Mouse (Mus musculus): ENCODE measurements around the gene Smarca2. TPM values are rescaled to one million over a fixed set of nuclear protein-coding genes. Genes with fewer than 3 reads are reported as not detected.

The Smarca2 gene
- 75.4 and 81.9 TPM in 2 replicates for polyA plus RNA-seq (2015; fragmentation: Nextera tagmentation; extraction: Ambion mirVana)

DNA sequence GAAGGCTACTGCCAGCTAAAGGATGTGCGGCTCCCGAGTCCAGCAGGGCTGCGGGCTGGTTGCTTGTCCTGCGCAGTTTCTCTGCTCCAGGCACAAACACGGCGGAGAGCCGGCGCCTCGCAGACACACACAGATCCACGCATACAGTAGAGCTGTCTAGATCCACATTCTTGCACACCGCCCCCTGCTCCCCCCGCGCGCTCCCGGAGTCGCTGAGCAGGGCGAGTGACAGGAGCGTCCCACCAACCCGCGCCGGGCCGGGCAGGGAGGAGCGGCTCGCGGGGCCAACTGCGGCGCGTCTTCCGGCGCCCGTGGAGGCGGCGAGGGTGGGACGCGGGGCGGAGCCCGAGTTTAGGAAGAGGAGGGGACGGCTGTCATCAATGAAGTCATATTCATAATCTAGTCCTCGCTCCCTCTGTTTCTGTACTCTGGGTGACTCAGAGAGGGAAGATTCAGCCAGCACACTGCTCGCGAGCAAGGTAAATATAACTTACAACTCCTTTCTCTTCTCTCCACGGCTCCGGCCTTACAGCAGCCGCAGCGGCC, at the start of gene Smarca2:
Smarca2 (plus strand) TSS at position 296 of the 546 bp plus-strand sequence.
- Histone ChIP-seq H3K9ac (peak within 1 kb of the TSS; percentile 64), H3K4me1 (peaks cover 15% of the 10 kb centered on the region), H3K4me3 (replicated peaks) (peak within 1 kb of the TSS; percentile 79), H3K4me2 (replicated peaks) (peak within 1 kb of the TSS; percentile 93), H3K36me3 (no peaks in the 10 kb centered on the region), H3K27me3 (no peaks in the 10 kb centered on the region; the same call in 1 of the 2 replicates), H3K9me3 (replicated peaks) (no peaks in the 10 kb centered on the region), H3K27ac (replicated peaks) (peak within 1 kb of the TSS; percentile 100)
- peak; percentile 95 for ATAC-seq (ENCODE audit: insufficient number of reproducible peaks, low FRiP score, low TSS enrichment, low read depth)
- WGBS = under 1% methylated on average over 45 of the region's 45 CpGs

- Histone ChIP-seq H3K27me3 (no peaks in the 10 kb centered on the region), H3K4me2 (replicated peaks) (no peak overlapping the region), H3K9ac (no peak overlapping the region), H3K4me3 (replicated peaks) (no peak overlapping the region), H3K9me3 (replicated peaks) (no peaks in the 10 kb centered on the region), H3K27ac (replicated peaks) (no peak overlapping the region), H3K36me3 (no peaks in the 10 kb centered on the region), H3K4me1 (peaks cover 4% of the 10 kb centered on the region; the same call in 1 of the 2 replicates)
- ATAC-seq (ENCODE audit: insufficient number of reproducible peaks, low FRiP score, low TSS enrichment, low read depth) = no peak
- 50% methylated on average over 2 of the region's 2 CpGs for WGBS
Measured at GRCm38 (mm10) chr19:26564850-26565249, 40.0 kb upstream of the Smarca2 start.

- Histone ChIP-seq H3K4me1 (peaks cover 4% of the 10 kb centered on the region; the same call in 1 of the 2 replicates), H3K4me2 (replicated peaks) (no peak overlapping the region), H3K27me3 (no peaks in the 10 kb centered on the region), H3K9ac (no peak overlapping the region), H3K36me3 (no peaks in the 10 kb centered on the region), H3K27ac (replicated peaks) (no peak overlapping the region), H3K4me3 (replicated peaks) (no peak overlapping the region), H3K9me3 (replicated peaks) (no peaks in the 10 kb centered on the region)
- 54% methylated on average over 9 of the region's 9 CpGs for WGBS
- ATAC-seq (ENCODE audit: insufficient number of reproducible peaks, low FRiP score, low TSS enrichment, low read depth) = no peak
Measured at GRCm38 (mm10) chr19:26566109-26566508, 38.7 kb upstream of the Smarca2 start.

DNA sequence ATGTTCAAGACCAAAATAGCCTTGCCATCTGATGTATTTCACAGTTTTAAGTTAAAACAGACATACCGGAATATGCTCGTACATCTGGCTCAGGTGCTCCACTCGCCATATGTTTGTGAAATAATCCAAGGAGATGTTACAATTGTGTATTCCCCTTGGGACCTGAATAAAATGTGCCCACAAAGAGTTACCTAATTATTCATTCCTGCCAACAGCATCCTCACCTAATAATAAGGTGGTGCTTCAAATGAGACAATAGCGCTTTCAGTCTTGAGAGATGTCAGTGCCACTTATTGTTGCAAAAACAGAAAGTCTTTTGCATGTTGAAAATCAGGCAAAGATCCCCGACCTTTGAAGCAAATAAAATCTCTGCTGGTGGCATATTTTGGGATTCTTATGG, 36.6 kb upstream of the Smarca2 start:
- WGBS = 78% methylated on average over 5 of the region's 5 CpGs
- H3K9ac ChIP-seq = no peak overlapping the region
- H3K9me3 ChIP-seq (replicated peaks) = no peaks in the 10 kb centered on the region
- H3K36me3 ChIP-seq = no peaks in the 10 kb centered on the region
- H3K4me3 ChIP-seq (replicated peaks) = no peak overlapping the region
- peaks cover 4% of the 10 kb centered on the region; the same call in 1 of the 2 replicates for H3K4me1 ChIP-seq
- no peak overlapping the region for H3K4me2 ChIP-seq (replicated peaks)
- ATAC-seq (ENCODE audit: insufficient number of reproducible peaks, low FRiP score, low TSS enrichment, low read depth) = no peak
- no peaks in the 10 kb centered on the region for H3K27me3 ChIP-seq
- no peak overlapping the region for H3K27ac ChIP-seq (replicated peaks)

GRCm38 (mm10) chr19:26568941-26569340, 35.9 kb upstream of the Smarca2 start:
- no peak overlapping the region for H3K4me2 ChIP-seq (replicated peaks)
- H3K9ac ChIP-seq = no peak overlapping the region
- no peaks in the 10 kb centered on the region for H3K27me3 ChIP-seq
- H3K9me3 ChIP-seq (replicated peaks) = no peaks in the 10 kb centered on the region
- no peaks in the 10 kb centered on the region for H3K36me3 ChIP-seq
- no peak overlapping the region for H3K27ac ChIP-seq (replicated peaks)
- no peak for ATAC-seq (ENCODE audit: insufficient number of reproducible peaks, low FRiP score, low TSS enrichment, low read depth)
- 83% methylated on average over 5 of the region's 5 CpGs for WGBS
- H3K4me3 ChIP-seq (replicated peaks) = no peak overlapping the region
- H3K4me1 ChIP-seq = peaks cover 4% of the 10 kb centered on the region; the same call in 1 of the 2 replicates

DNA sequence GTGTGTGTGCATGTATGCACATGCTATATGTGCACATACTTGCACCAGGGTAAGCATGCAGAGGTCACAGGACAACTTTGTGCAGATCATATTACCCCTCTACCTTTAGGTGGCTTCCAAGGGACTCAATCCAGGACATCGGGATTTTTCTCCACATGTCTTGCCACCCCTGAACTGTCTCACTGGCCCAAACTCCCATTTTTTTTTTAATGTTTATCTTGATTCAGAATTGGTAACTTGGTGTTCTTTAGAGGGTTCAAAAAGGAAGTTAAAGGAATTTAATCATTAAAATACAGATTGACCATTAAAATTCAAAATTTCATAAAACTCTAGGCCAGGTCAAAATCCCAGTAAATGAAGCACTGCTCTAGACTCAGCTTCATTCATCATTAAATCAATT, 35.4 kb upstream of the Smarca2 start:
- Histone ChIP-seq H3K4me2 (replicated peaks) (no peak overlapping the region), H3K4me1 (peaks cover 4% of the 10 kb centered on the region; the same call in 1 of the 2 replicates), H3K9ac (no peak overlapping the region), H3K9me3 (replicated peaks) (no peaks in the 10 kb centered on the region), H3K27ac (replicated peaks) (no peak overlapping the region), H3K36me3 (no peaks in the 10 kb centered on the region), H3K27me3 (no peaks in the 10 kb centered on the region), H3K4me3 (replicated peaks) (no peak overlapping the region)
- ATAC-seq (ENCODE audit: insufficient number of reproducible peaks, low FRiP score, low TSS enrichment, low read depth) = no peak
- WGBS = 83% methylated on average over 1 of the region's 1 CpGs

DNA sequence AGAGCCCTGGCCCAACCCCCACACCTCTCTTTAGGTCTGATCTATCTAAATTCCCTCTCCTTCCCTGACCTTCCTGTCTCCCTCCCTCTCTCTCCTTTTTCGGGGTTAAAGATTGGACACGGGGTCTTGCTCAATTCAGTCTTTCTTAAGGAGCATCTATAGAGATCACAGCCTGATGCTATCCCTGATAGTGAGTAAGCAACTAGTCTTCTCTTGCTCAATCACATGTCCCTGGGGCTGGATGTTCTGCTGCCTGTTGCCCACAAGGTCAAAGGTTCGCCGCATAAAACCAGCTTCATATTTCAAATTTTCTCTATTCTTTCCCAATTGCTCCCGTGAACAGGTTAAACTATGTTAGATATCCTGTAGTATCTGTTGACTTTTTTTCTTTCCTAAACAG, 25.2 kb upstream of the Smarca2 start:
- 59% methylated on average over 5 of the region's 5 CpGs for WGBS
- Histone ChIP-seq H3K4me1 (no peaks in the 10 kb centered on the region), H3K36me3 (no peaks in the 10 kb centered on the region), H3K27ac (replicated peaks) (no peak overlapping the region), H3K9ac (no peak overlapping the region), H3K4me3 (replicated peaks) (no peak overlapping the region), H3K27me3 (no peaks in the 10 kb centered on the region), H3K9me3 (replicated peaks) (no peaks in the 10 kb centered on the region), H3K4me2 (replicated peaks) (no peak overlapping the region)
- ATAC-seq (ENCODE audit: insufficient number of reproducible peaks, low FRiP score, low TSS enrichment, low read depth) = no peak

DNA sequence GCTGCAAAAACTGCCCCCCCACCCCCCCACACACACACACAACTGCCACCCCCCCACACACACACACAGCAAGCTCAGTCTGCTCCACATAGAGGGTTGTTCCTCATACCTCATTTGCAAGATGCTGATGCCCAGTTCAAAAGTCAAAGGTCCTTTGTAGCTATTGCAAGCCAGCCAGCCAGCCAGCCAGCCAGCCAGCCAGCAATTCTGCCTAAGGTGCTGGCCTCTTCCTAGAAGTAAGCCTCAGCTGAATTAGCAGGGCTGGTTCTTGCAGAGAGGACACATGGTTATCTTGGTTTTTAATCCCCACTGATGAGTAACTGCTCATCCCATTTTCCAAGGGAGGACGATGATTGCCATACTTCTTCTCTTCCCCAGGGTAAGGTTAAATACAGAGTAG, 24.8 kb upstream of the Smarca2 start:
- ATAC-seq (ENCODE audit: insufficient number of reproducible peaks, low FRiP score, low TSS enrichment, low read depth) = no peak
- Histone ChIP-seq H3K4me1 (no peaks in the 10 kb centered on the region), H3K9me3 (replicated peaks) (no peaks in the 10 kb centered on the region), H3K27ac (replicated peaks) (no peak overlapping the region), H3K4me2 (replicated peaks) (no peak overlapping the region), H3K36me3 (no peaks in the 10 kb centered on the region), H3K9ac (no peak overlapping the region), H3K4me3 (replicated peaks) (no peak overlapping the region), H3K27me3 (no peaks in the 10 kb centered on the region)
- 82% methylated on average over 1 of the region's 1 CpGs for WGBS

- Histone ChIP-seq H3K9ac (no peak overlapping the region), H3K27me3 (no peaks in the 10 kb centered on the region)
- no peak for ATAC-seq (ENCODE audit: insufficient number of reproducible peaks, low FRiP score, low TSS enrichment, low read depth)
Measured at GRCm38 (mm10) chr19:26594661-26595060, 10.2 kb upstream of the Smarca2 start.

DNA sequence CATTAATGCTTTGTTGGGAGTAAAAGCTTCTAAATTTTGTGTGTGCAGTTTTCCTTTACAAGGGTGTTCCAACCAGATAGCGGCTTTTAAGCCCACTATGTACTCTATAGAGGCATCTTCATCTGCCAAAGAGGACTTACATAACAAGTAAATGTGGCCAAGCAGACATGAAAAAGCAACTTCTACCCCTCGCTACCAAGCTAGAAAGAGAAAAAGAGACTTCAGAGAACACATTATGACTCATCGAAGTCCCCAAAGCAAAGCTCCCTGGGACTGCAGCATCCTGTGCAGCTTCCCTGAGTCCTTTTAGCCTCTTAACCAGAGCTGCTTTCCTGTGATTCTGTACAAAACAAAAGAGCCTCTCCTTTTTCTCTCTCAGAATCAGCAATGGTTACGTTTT, 3.4 kb upstream of the Smarca2 start:
- no peaks in the 10 kb centered on the region for H3K36me3 ChIP-seq
- 60% methylated on average over 4 of the region's 4 CpGs for WGBS

More at GRCm38 (mm10) chr19:26594661-26595060, 10.2 kb upstream of the Smarca2 start:
- H3K4me1 ChIP-seq = no peaks in the 10 kb centered on the region
- H3K36me3 ChIP-seq = no peaks in the 10 kb centered on the region
- H3K4me3 ChIP-seq (replicated peaks) = no peak overlapping the region
- no peak overlapping the region for H3K4me2 ChIP-seq (replicated peaks)
- no peak overlapping the region for H3K27ac ChIP-seq (replicated peaks)
- H3K9me3 ChIP-seq (replicated peaks) = no peaks in the 10 kb centered on the region

DNA sequence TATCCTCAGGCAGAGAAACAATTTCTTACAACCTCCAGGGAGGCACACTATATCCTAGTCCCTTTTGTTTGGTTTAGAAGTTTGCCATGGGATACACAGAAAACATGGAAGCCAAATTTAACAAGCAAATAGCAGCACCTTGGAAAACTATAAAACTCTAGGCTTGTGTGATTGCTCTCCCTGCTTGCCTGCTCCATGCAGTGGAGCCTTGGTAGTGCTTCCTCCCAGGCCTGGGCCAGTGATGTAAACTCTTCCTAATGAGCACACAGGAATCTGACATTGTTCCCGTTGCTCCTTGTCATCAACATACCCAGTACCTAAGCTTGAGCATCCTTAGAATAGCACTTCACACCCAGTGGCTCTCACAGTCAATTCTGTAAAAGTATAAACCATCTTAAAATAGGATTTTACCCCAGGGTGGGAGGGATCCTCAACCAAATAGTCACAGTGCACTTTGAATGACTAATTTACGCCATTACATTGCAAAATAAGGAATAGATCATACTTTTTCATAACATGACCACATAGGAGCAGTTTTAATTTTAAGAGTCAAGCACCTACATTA, 1.5 kb upstream of the Smarca2 start:
- no peaks in the 10 kb centered on the region for H3K9me3 ChIP-seq (replicated peaks)
- H3K4me3 ChIP-seq (replicated peaks) = peak overlapping the region; percentile 79; the same call in 1 of the 2 replicates
- no peaks in the 10 kb centered on the region; the same call in 1 of the 2 replicates for H3K27me3 ChIP-seq
- 0 out of 2 replicates have a peak overlapping the region, but pooled peaks have one; percentile 28 for H3K27ac ChIP-seq (replicated peaks)
- no peaks in the 10 kb centered on the region for H3K36me3 ChIP-seq
- 46% methylated on average over 2 of the region's 2 CpGs for WGBS
- no peak for ATAC-seq (ENCODE audit: insufficient number of reproducible peaks, low FRiP score, low TSS enrichment, low read depth)
- H3K4me1 ChIP-seq = peaks cover 12% of the 10 kb centered on the region
- no peak overlapping the region for H3K9ac ChIP-seq
- H3K4me2 ChIP-seq (replicated peaks) = peak overlapping the region; percentile 93

More for the DNA sequence above, 3.4 kb upstream of the Smarca2 start:
- Histone ChIP-seq H3K27ac (replicated peaks) (no peak overlapping the region), H3K9ac (no peak overlapping the region), H3K4me1 (peaks cover 5% of the 10 kb centered on the region; the same call in 1 of the 2 replicates), H3K27me3 (no peaks in the 10 kb centered on the region; the same call in 1 of the 2 replicates), H3K4me3 (replicated peaks) (no peak overlapping the region), H3K4me2 (replicated peaks) (no peak overlapping the region), H3K9me3 (replicated peaks) (no peaks in the 10 kb centered on the region)
- no peak for ATAC-seq (ENCODE audit: insufficient number of reproducible peaks, low FRiP score, low TSS enrichment, low read depth)

Measured in embryonic facial prominence, embryonic 15.5 days (tissue).